Mouse (Mus musculus): ENCODE results near the gene Armh1. TPM values are rescaled to one million over a fixed set of nuclear protein-coding genes. Genes with fewer than 3 reads are reported as not detected.

The Armh1 gene
- polyA plus RNA-seq, 1 experiment from 2014 or later, result 0.86 TPM

Other genes with a start within 250 kb of the Armh1 start
- gene Eif2b3, start 232.7 kb downstream of the Armh1 start, polyA plus RNA-seq (2014; fragmentation: Nextera tagmentation; extraction: Ambion mirVana), result 54.6 and 54.9 TPM in 2 replicates
- gene Ptch2, start 156.1 kb downstream of the Armh1 start, polyA plus RNA-seq (2014; fragmentation: Nextera tagmentation; extraction: Ambion mirVana), result 5.6 and 6.4 TPM in 2 replicates
- gene Btbd19, start 126.4 kb downstream of the Armh1 start, polyA plus RNA-seq (2014; fragmentation: Nextera tagmentation; extraction: Ambion mirVana), result 2.7 and 3.9 TPM in 2 replicates
- gene Tctex1d4, start 125.3 kb downstream of the Armh1 start, polyA plus RNA-seq (2014; fragmentation: Nextera tagmentation; extraction: Ambion mirVana), result not detected in 2 replicates
- 16.1 and 19.1 TPM in 2 replicates for gene Plk3, start 118.2 kb downstream of the Armh1 start, polyA plus RNA-seq (2014; fragmentation: Nextera tagmentation; extraction: Ambion mirVana)
- 549 and 599 TPM in 2 replicates for gene Rps8, start 95.9 kb downstream of the Armh1 start, polyA plus RNA-seq (2014; fragmentation: Nextera tagmentation; extraction: Ambion mirVana)
- gene Kif2c, start 69.5 kb downstream of the Armh1 start, polyA plus RNA-seq (2014; fragmentation: Nextera tagmentation; extraction: Ambion mirVana), result 3.5 and 6.0 TPM in 2 replicates
- 6.4 and 7.3 TPM in 2 replicates for gene Tmem53, start 174 bp downstream of the Armh1 start, polyA plus RNA-seq (2014; fragmentation: Nextera tagmentation; extraction: Ambion mirVana)
- 73.4 and 83.9 TPM in 2 replicates for gene Rnf220, start 244.9 kb upstream of the Armh1 start, polyA plus RNA-seq (2014; fragmentation: Nextera tagmentation; extraction: Ambion mirVana)